Mouse (Mus musculus) spleen, postnatal 36 days (tissue): ENCODE results near the gene Gba.
"Not testable (repeated sequence)": the region's sequence is repeated elsewhere in the genome, so short reads cannot be mapped to it uniquely, and the experiment has no call there.

Source experiments
- DNase-seq, 2 experiments: peaks; one replicate each; pipeline ENCODE4 v3.0.0; 2022; ENCODE audit warnings: low spot score in 2 of 2, mixed read lengths in 1 of 2

Gene Gba

GRCm38 (mm10) chr3:89214681-89215411 is 12.1 kb downstream of the Gba start, which contains the start of gene Thbs3:
TSS of gene Thbs3 (plus strand) at chr3:89215180.
- no peak for DNase-seq

DNA sequence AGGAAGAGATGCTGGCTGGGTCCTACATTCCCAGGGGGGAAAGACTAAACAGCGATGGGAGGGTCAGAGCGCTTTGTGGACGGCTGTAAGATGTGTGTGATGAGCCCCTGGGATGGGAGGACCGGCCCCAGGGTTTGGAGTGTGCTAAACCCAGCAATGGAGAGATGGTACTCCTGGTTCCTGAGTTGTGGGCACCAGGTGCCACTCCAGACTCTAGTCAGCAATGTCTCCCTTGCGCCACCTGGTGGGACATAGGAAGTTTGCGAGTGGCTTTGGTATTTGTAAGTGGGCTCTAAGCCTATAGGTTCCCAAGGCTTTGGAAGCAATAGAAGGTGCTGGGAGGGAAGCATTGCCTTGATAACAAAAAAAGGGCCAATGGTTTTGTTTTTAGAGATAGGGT is 13.1 kb downstream of the Gba start:
- peak; percentile 71 to 74 for DNase-seq

DNA sequence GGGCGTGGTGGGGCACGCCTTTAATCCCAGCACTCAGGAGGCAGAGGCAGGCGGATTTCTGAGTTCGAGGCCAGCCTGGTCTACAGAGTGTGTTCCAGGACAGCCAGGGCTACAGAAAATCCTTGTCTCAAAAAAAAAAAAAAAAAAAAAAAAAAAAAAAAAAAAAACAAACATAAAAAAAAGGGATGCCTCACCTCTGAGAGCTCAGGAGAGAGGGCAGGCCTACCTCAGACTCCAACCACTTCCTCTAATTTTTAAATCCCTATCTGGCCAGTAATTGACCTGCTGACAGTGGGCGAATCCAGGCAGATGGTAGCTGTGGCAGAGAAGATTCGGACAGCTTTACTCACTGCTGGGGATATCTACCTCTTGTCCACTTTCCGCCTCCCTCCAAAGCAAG is 13.7 kb downstream of the Gba start:
- DNase-seq, result not testable (repeated sequence)

GRCm38 (mm10) chr3:89218271-89218670 is 15.5 kb downstream of the Gba start:
- no peak for DNase-seq

DNA sequence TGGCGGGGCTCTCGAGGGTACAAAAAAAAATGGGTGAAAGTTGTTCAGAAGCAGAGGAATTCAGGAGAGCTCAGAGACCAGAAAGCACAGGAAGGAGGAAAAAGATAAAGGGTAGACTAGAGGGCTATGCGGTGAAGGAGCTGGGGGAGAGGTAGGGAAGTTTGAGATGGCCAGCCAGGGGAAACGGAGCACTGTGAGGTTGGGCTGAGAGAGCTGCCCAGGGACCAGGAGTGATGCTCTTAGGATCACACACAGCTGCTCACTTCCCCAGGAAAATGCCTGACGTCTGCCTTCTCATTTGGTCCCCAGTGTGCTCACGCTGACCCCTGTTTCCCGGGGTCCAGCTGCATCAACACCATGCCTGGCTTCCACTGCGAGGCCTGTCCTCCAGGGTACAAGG is 16.8 kb downstream of the Gba start:
- no peak for DNase-seq

DNA sequence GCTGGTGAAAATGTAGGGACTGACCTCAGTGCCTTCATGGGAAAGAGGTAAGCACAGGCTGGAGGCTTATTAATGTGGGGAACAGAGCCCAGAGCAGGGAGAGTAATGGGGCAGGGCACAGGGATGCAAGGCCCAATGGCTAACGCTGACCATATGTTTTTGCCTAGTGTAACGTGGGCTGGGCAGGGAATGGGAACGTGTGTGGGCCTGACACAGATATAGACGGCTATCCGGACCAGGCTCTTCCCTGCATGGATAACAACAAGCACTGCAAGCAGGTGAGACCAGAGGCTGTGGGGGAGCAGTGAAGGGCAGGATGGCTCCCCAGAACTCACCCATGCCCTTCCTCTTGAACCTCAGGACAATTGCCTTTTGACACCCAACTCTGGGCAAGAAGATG is 18.4 kb downstream of the Gba start:
- no peak for DNase-seq

GRCm38 (mm10) chr3:89224796-89225195 is 22.1 kb downstream of the Gba start:
- no peak for DNase-seq

DNA sequence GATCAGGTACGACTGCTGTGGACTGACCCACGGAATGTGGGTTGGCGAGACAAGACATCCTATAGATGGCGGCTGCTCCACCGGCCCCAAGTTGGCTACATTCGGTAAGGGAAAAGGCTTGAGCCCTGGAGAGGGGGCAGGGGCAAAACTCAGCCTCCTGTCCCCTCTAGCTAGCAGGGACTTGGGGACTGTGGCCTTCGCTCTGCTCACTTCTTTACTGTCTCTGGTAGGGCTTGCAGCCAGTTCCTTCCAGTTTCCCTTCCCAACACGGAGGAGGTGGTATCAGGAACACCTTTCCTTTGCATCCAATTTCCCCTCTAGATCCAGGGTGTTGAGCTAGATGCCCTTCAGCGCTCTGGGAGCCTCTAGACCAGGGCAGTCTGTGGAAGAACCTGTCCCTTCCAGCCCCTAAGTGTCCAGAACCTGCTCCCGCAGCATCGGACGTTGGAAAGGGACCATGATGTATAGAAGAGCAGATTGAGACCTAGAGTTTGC is 22.6 kb downstream of the Gba start:
- DNase-seq, result no peak

DNA sequence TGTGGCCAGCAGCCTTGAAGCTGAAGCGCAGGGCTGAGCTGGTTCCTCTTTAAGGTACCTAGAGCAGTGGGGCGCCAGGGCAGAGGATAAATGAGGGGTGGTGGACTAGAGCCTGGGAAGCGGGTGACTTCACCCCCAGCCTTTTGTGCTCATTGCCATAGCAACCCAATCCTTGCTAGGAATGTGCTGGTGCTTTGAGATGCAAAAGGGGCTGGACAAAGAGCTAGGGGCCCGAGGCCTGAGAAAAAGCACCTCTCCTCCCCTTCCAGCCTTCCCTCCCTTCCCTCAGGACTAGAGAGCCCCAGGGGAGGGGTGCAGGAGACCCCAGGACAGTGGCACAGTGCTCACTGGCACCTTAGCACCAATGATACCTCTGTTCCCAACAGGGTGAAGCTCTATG is 23.2 kb downstream of the Gba start:
- DNase-seq, result no peak

DNA sequence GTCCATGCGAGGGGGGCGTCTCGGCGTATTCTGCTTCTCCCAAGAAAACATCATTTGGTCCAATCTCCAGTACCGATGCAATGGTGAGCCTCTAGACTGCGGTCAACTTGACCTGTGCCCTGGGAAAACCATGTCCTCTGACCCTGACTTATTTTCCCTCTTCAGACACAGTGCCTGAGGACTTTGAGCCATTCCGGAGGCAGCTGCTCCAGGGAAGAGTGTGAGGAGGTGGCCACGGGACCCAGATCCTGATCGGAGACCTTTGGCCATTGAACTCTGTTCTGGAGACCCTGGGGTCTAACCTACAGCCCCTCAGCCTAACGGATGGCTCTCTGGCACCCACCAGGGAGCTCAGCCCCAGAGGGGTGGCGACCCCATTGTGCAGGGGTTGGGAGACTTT is 23.6 kb downstream of the Gba start:
- no peak for DNase-seq

GRCm38 (mm10) chr3:89226900-89227299 is 24.2 kb downstream of the Gba start, which contains the start of gene Mtx1:
TSS of gene Mtx1 (minus strand) at chr3:89227088.
- DNase-seq, result no peak

DNA sequence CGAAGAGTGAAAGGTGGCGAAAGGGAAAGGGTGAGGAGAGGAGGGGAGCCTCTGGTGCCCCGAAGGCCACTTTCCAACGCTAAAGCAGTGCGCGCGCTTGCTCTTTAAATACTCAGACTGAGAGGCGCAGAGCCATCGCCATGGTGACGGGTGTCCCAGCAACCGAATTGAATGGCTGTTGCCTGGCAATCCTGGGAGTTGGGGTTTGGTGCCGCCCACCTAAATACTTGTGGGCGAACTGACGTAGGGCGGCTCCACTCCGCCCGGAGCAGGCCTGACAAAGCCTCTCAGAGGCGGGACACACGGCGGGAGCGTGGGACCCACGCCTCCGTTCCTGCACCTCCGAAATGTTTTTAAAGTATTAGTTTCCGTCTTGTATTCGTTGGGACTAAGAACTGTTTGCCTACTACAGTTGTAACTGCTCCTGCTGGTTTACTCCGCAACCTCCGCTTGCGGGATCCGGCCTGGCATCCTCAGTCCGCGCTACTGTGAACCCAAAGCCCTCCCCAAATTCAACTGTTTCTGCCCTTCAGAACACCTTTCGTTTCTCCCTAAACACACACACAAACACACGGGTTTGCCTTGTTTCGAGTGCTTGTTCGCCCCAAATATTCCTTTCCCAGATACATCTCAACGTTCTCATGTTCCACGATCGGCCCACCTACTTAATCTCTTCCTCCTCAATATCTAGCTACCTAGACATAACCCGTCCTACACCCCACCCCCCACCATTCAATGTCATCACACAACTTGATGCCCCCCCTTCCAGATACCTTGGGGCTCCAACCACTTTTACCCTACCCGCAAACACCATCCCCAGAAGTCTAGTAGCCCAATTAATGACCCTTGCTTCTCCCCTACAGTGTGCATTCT is 24.8 kb downstream of the Gba start:
- DNase-seq, result peak in 1 of 2 experiments; percentile 53

DNA sequence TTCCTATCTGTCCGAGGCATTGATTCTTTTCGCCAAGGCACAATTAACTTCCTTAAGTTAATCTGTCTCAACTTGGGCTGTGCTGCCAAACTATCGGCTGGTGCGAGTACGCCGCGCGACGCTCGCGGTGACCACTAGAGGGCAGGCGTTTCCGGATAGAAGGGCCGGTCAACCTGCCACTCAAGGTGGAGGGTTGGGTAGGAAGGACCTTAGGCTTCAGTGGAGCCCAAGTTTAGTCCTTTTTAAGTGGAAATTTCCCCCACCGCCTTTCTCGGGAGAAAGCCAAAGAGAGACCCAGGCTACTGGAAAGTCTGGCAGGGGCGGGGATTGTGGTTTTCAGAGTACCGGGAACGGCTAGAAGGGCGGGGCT is 25.4 kb downstream of the Gba start:
- peak; percentile 82 to 85 for DNase-seq

DNA sequence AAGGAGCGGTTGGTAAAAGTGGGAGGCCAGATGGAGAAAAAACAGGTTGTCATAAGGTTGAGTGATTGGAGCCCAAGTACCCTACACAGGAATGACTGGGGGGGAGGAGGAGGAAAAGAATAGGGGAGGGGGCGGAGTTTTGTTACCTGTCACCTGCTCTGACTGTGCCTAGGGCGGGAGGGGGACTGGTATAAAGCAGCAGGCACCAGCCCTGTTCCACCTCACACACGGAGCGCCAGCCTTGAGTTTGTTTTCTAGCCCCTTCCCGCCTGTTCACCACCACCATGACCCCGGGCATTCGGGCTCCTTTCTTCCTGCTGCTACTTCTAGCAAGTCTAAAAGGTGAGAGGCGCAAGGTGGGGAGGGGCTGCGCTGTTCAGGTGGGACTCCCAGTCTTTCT is 26.1 kb downstream of the Gba start, which contains the start of gene Muc1:
TSS of gene Muc1 (plus strand) at position 222 of the 400 bp plus-strand sequence.
- no peak for DNase-seq

- DNase-seq, result no peak
These were observed 26.5 kb downstream of the Gba start for GRCm38 (mm10) chr3:89229276-89229675.

DNA sequence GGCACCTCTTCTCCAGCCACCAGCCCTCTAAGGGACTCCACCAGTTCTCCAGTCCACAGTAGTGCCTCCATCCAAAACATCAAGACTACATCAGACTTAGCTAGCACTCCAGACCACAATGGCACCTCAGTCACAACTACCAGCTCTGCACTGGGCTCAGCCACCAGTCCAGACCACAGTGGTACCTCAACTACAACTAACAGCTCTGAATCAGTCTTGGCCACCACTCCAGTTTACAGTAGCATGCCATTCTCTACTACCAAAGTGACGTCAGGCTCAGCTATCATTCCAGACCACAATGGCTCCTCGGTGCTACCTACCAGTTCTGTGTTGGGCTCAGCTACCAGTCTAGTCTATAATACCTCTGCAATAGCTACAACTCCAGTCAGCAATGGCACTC is 27.8 kb downstream of the Gba start:
- DNase-seq, result no peak

- DNase-seq, result no peak
These were observed 28.6 kb downstream of the Gba start for GRCm38 (mm10) chr3:89231345-89231744.

DNA sequence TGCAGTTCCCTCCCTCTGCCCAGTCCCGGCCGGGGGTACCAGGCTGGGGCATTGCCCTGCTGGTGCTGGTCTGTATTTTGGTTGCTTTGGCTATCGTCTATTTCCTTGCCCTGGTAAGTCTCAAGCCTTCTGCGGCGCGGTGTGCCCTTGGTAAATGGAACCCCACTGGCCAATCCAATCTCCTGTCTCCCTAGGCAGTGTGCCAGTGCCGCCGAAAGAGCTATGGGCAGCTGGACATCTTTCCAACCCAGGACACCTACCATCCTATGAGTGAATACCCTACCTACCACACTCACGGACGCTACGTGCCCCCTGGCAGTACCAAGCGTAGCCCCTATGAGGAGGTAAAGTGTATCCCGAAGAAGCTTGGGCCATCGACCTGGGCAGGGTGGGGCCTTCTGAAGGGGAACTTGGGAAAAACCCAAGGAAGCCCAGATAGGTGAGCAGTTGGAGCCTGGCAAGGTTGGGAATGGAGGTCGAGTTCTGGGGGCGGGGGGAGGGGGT is 29.1 kb downstream of the Gba start:
- DNase-seq, result no peak

- DNase-seq, result no peak
These were observed 29.9 kb downstream of the Gba start for GRCm38 (mm10) chr3:89232614-89233013.

- peak; percentile 68 for DNase-seq
These were observed 30.9 kb downstream of the Gba start for GRCm38 (mm10) chr3:89233562-89234110.

- DNase-seq, result no peak
These were observed 33.8 kb downstream of the Gba start for GRCm38 (mm10) chr3:89236516-89236915.

GRCm38 (mm10) chr3:89237682-89238081 is 35.0 kb downstream of the Gba start:
- no peak for DNase-seq
